Mouse (Mus musculus): ENCODE data around the gene Slc25a16. TPM values are rescaled to one million over a fixed set of nuclear protein-coding genes. Genes with fewer than 3 reads are reported as not detected.
"Not testable (repeated sequence)": the region's sequence is repeated elsewhere in the genome, so short reads cannot be mapped to it uniquely, and the experiment has no call there.

Gene Slc25a16
- polyA plus RNA-seq, 1 experiment from 2014 or later = 9.6 TPM

DNA sequence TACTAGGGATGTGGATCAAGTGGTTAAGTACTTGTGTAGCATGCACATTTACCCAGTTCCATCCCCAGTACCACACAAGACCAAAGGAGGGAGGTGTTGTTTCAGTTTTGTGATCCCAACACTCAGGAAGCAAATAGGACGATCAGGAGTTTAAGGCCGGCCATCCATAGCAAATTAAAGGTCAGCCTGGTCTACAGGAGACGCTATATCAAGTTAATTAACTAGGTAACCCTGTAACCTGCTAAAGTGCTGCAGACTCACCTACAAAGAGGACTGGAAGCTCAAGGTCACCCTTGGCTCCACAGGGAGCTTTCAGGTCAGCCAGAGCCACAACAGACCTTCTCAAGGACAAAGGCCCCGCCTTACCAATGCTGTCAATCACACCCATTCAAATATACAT lies 23.7 kb upstream of the Slc25a16 start:
- Histone ChIP-seq H3K36me3 (ENCODE audit: control insufficient read depth, insufficient read depth, low read length) (no peaks in the 10 kb centered on the region), H3K4me2 (no peak overlapping the region), H3K27ac (ENCODE audit: low read depth, low read length) (no peak overlapping the region), H3K4me3 (ENCODE audit: low read depth, low read length) (no peak overlapping the region), H3K9me3 (ENCODE audit: control insufficient read depth, low read length) (no peaks in the 10 kb centered on the region), H3K27me3 (ENCODE audit: control insufficient read depth, insufficient read depth, low read length) (no peaks in the 10 kb centered on the region), H3K4me1 (ENCODE audit: control insufficient read depth, insufficient read depth, low read length) (no peaks in the 10 kb centered on the region), H3K9ac (ENCODE audit: low read length) (no peak overlapping the region)
- WGBS = 68% methylated on average over 4 of the region's 4 CpGs
- DNase-seq (ENCODE audit: low spot score, missing footprints) (no peak), ATAC-seq (ENCODE audit: low FRiP score) (no peak)

GRCm38 (mm10) chr10:62897437-62897836 lies 23.0 kb upstream of the Slc25a16 start:
- WGBS = 94% methylated on average over 3 of the region's 3 CpGs
- Histone ChIP-seq H3K36me3 (ENCODE audit: control insufficient read depth, insufficient read depth, low read length) (no peaks in the 10 kb centered on the region), H3K9me3 (ENCODE audit: control insufficient read depth, low read length) (no peaks in the 10 kb centered on the region), H3K27ac (ENCODE audit: low read depth, low read length) (no peak overlapping the region), H3K9ac (ENCODE audit: low read length) (no peak overlapping the region), H3K4me1 (ENCODE audit: control insufficient read depth, insufficient read depth, low read length) (no peaks in the 10 kb centered on the region), H3K27me3 (ENCODE audit: control insufficient read depth, insufficient read depth, low read length) (no peaks in the 10 kb centered on the region), H3K4me2 (no peak overlapping the region), H3K4me3 (ENCODE audit: low read depth, low read length) (no peak overlapping the region)
- DNase-seq (ENCODE audit: low spot score, missing footprints) (no peak), ATAC-seq (ENCODE audit: low FRiP score) (no peak)

- H3K27ac ChIP-seq (ENCODE audit: low read depth, low read length) = no peak overlapping the region
- ATAC-seq (ENCODE audit: low FRiP score) (no peak), DNase-seq (ENCODE audit: low spot score, missing footprints) (no peak)
- H3K4me3 ChIP-seq (ENCODE audit: low read depth, low read length) = no peak overlapping the region
- 90% methylated on average over 2 of the region's 2 CpGs for WGBS
- H3K4me1 ChIP-seq (ENCODE audit: control insufficient read depth, insufficient read depth, low read length) = no peaks in the 10 kb centered on the region
- no peak overlapping the region for H3K4me2 ChIP-seq
- H3K36me3 ChIP-seq (ENCODE audit: control insufficient read depth, insufficient read depth, low read length) = no peaks in the 10 kb centered on the region
- no peak overlapping the region for H3K9ac ChIP-seq (ENCODE audit: low read length)
- no peaks in the 10 kb centered on the region for H3K27me3 ChIP-seq (ENCODE audit: control insufficient read depth, insufficient read depth, low read length)
- no peaks in the 10 kb centered on the region for H3K9me3 ChIP-seq (ENCODE audit: control insufficient read depth, low read length)
Measured at GRCm38 (mm10) chr10:62898061-62898460, 22.4 kb upstream of the Slc25a16 start.

DNA sequence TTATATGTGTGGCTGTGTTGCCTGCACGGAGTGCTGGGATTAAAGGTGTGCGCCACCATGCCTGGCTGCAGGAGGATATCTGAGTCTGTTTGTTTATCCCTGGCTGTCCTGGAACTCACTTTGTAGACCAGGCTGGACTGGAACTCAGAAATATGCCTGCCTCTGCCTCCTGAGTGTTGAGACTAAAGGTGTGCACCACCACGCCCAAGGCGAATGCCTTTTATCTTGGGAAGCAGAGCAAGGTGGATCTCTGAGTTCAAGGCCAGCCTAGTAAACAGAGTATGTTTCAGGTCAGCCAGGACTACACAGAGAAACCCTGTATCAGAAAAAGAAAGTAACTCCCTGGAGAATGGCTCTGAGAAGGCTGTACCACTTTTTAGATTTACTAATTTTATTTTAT lies 20.3 kb upstream of the Slc25a16 start:
- 96% methylated on average over 4 of the region's 4 CpGs for WGBS
- H3K9me3 ChIP-seq (ENCODE audit: control insufficient read depth, low read length) = no peaks in the 10 kb centered on the region
- H3K4me1 ChIP-seq (ENCODE audit: control insufficient read depth, insufficient read depth, low read length) = no peaks in the 10 kb centered on the region
- DNase-seq (ENCODE audit: low spot score, missing footprints) (no peak), ATAC-seq (ENCODE audit: low FRiP score) (no peak)
- no peak overlapping the region for H3K9ac ChIP-seq (ENCODE audit: low read length)
- no peak overlapping the region for H3K27ac ChIP-seq (ENCODE audit: low read depth, low read length)
- no peak overlapping the region for H3K4me3 ChIP-seq (ENCODE audit: low read depth, low read length)
- no peaks in the 10 kb centered on the region for H3K36me3 ChIP-seq (ENCODE audit: control insufficient read depth, insufficient read depth, low read length)
- no peak overlapping the region for H3K4me2 ChIP-seq
- no peaks in the 10 kb centered on the region for H3K27me3 ChIP-seq (ENCODE audit: control insufficient read depth, insufficient read depth, low read length)

DNA sequence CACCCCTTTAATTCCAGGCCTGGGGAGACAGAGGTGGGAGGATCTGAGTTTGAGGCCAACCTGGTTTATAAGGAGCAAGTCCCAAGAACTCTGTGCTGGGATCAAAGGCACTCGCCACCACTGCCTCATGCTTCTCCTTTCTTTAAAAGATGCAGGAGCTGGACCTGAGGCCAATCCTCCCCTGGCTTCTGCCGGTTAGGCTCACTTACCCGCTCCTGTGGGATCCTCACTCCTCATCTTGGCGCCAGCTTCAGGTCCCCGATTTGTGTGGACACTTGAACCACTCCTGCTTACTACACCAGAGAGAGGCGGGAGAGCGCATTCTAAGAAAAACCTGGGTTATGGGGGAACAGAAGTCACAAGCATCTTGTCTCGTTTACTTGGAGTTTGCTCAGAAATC lies 18.6 kb upstream of the Slc25a16 start:
- no peak overlapping the region for H3K4me2 ChIP-seq
- no peaks in the 10 kb centered on the region for H3K4me1 ChIP-seq (ENCODE audit: control insufficient read depth, insufficient read depth, low read length)
- no peak overlapping the region for H3K9ac ChIP-seq (ENCODE audit: low read length)
- no peak overlapping the region for H3K27ac ChIP-seq (ENCODE audit: low read depth, low read length)
- no peaks in the 10 kb centered on the region for H3K27me3 ChIP-seq (ENCODE audit: control insufficient read depth, insufficient read depth, low read length)
- 48% methylated on average over 8 of the region's 8 CpGs for WGBS
- no peaks in the 10 kb centered on the region for H3K9me3 ChIP-seq (ENCODE audit: control insufficient read depth, low read length)
- no peaks in the 10 kb centered on the region for H3K36me3 ChIP-seq (ENCODE audit: control insufficient read depth, insufficient read depth, low read length)
- DNase-seq (ENCODE audit: low spot score, missing footprints) (no peak), ATAC-seq (ENCODE audit: low FRiP score) (no peak)
- no peak overlapping the region for H3K4me3 ChIP-seq (ENCODE audit: low read depth, low read length)

GRCm38 (mm10) chr10:62902829-62903228 lies 17.6 kb upstream of the Slc25a16 start:
- ATAC-seq (ENCODE audit: low FRiP score) = no peak
- H3K9ac ChIP-seq (ENCODE audit: low read length) = no peak overlapping the region
- H3K4me3 ChIP-seq (ENCODE audit: low read depth, low read length) = no peak overlapping the region

DNA sequence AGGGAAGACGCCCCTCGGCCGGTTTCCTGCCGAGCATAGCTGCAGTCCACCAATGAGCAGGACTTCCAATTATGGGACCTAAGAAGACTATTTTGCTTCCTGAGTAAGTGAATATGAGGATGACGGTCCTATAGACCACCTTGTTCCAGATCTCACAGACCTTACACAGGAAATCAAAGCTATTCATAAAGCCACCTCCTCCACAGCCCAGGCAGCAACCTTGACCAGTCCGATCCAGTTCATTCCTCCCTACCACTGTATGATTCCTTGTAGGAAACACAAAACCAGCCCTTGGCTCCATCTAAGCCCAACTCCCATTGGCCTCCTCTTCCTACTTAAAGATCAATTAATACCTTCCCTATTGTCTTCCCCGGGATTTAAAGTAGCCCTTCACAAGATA lies 14.1 kb upstream of the Slc25a16 start:
- Histone ChIP-seq H3K4me2 (no peak overlapping the region), H3K9ac (ENCODE audit: low read length) (no peak overlapping the region), H3K4me1 (ENCODE audit: control insufficient read depth, insufficient read depth, low read length) (no peaks in the 10 kb centered on the region), H3K4me3 (ENCODE audit: low read depth, low read length) (no peak overlapping the region), H3K9me3 (ENCODE audit: control insufficient read depth, low read length) (no peaks in the 10 kb centered on the region), H3K27ac (ENCODE audit: low read depth, low read length) (no peak overlapping the region), H3K27me3 (ENCODE audit: control insufficient read depth, insufficient read depth, low read length) (no peaks in the 10 kb centered on the region), H3K36me3 (ENCODE audit: control insufficient read depth, insufficient read depth, low read length) (no peaks in the 10 kb centered on the region)
- WGBS = 90% methylated on average over 7 of the region's 7 CpGs
- ATAC-seq (ENCODE audit: low FRiP score) (no peak), DNase-seq (ENCODE audit: low spot score, missing footprints) (no peak)

More at GRCm38 (mm10) chr10:62902829-62903228, 17.6 kb upstream of the Slc25a16 start:
- Histone ChIP-seq H3K27ac (ENCODE audit: low read depth, low read length) (no peak overlapping the region), H3K9me3 (ENCODE audit: control insufficient read depth, low read length) (no peaks in the 10 kb centered on the region), H3K36me3 (ENCODE audit: control insufficient read depth, insufficient read depth, low read length) (no peaks in the 10 kb centered on the region), H3K4me2 (no peak overlapping the region), H3K27me3 (ENCODE audit: control insufficient read depth, insufficient read depth, low read length) (no peaks in the 10 kb centered on the region), H3K4me1 (ENCODE audit: control insufficient read depth, insufficient read depth, low read length) (no peaks in the 10 kb centered on the region)
- DNase-seq (ENCODE audit: low spot score, missing footprints) = no peak
- WGBS = 69% methylated on average over 1 of the region's 1 CpGs

DNA sequence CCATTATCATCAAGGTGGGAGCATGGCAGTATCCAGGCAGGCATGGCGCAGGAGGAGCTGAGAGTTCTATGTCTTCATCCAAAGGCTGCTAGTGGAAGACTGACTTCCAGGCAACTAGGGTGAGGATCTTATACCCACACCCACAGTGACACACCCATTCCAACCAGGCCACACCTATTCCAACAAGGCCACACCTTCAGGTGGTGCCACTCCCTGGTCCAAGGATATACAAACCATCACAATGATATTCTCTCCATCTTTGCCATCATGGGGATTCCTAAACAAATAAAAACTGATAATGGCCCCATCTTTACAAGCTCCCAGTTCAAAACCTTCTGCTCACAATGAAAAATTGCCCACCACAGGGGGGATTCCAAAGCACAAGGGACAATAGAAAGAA lies 11.5 kb upstream of the Slc25a16 start, which contains the start of gene Tet1:
TSS of gene Tet1 (minus strand) at position 101 of the 400 bp plus-strand sequence.
- no CpG with 5 or more reads among the region's 1 CpGs for WGBS
- ATAC-seq (ENCODE audit: low FRiP score); H3K27me3 ChIP-seq (ENCODE audit: control insufficient read depth, insufficient read depth, low read length): not testable (repeated sequence)

DNA sequence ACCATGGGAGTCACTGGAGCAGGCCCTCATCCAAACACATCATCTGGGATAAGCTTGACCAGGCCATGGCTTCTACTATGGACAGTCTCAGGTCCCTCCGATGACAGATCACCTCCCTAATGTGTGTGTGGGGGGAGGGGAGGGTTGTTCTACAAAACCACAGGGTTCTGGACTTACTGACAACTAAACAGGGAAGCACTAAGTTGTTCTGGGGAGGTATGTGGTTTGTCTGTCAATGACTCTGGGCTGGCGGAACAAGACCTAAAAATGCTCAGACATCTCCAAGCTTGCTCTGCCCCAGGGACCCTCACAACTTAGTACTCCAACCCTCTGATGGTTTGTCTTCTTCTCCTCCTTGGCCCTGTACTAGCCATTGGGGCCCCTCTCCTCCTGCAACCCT lies 9.3 kb upstream of the Slc25a16 start:
- WGBS = 84% methylated on average over 2 of the region's 2 CpGs
- ATAC-seq (ENCODE audit: low FRiP score) (no peak), DNase-seq (ENCODE audit: low spot score, missing footprints) (no peak)
- no peaks in the 10 kb centered on the region for H3K9me3 ChIP-seq (ENCODE audit: control insufficient read depth, low read length)
- H3K4me2 ChIP-seq = no peak overlapping the region
- H3K4me3 ChIP-seq (ENCODE audit: low read depth, low read length) = no peak overlapping the region
- H3K9ac ChIP-seq (ENCODE audit: low read length) = no peak overlapping the region
- no peaks in the 10 kb centered on the region for H3K27me3 ChIP-seq (ENCODE audit: control insufficient read depth, insufficient read depth, low read length)
- H3K27ac ChIP-seq (ENCODE audit: low read depth, low read length) = no peak overlapping the region
- no peaks in the 10 kb centered on the region for H3K4me1 ChIP-seq (ENCODE audit: control insufficient read depth, insufficient read depth, low read length)
- H3K36me3 ChIP-seq (ENCODE audit: control insufficient read depth, insufficient read depth, low read length) = no peaks in the 10 kb centered on the region

More for the DNA sequence above, 11.5 kb upstream of the Slc25a16 start, which contains the start of gene Tet1:
- H3K9ac ChIP-seq (ENCODE audit: low read length); H3K4me3 ChIP-seq (ENCODE audit: low read depth, low read length); H3K36me3 ChIP-seq (ENCODE audit: control insufficient read depth, insufficient read depth, low read length); H3K9me3 ChIP-seq (ENCODE audit: control insufficient read depth, low read length); H3K27ac ChIP-seq (ENCODE audit: low read depth, low read length); H3K4me2 ChIP-seq; DNase-seq (ENCODE audit: low spot score, missing footprints); H3K4me1 ChIP-seq (ENCODE audit: control insufficient read depth, insufficient read depth, low read length): not testable (repeated sequence)

GRCm38 (mm10) chr10:62918985-62919384 lies 1.4 kb upstream of the Slc25a16 start:
- no peaks in the 10 kb centered on the region for H3K27me3 ChIP-seq (ENCODE audit: control insufficient read depth, insufficient read depth, low read length)
- H3K9ac ChIP-seq (ENCODE audit: low read length) = no peak overlapping the region
- no peak overlapping the region for H3K4me2 ChIP-seq
- DNase-seq (ENCODE audit: low spot score, missing footprints) (no peak), ATAC-seq (ENCODE audit: low FRiP score) (no peak)
- no peak overlapping the region for H3K4me3 ChIP-seq (ENCODE audit: low read depth, low read length)
- H3K9me3 ChIP-seq (ENCODE audit: control insufficient read depth, low read length) = no peaks in the 10 kb centered on the region
- 81% methylated on average over 3 of the region's 3 CpGs for WGBS
- no peak overlapping the region for H3K27ac ChIP-seq (ENCODE audit: low read depth, low read length)
- peaks cover 5% of the 10 kb centered on the region for H3K4me1 ChIP-seq (ENCODE audit: control insufficient read depth, insufficient read depth, low read length)
- H3K36me3 ChIP-seq (ENCODE audit: control insufficient read depth, insufficient read depth, low read length) = no peaks in the 10 kb centered on the region

Measured in midbrain, embryonic 11.5 days (tissue).